Mouse (Mus musculus) inflammation-experienced regulatory T-cells, adult 16 weeks (primary cell): ENCODE data around the gene A630073D07Rik. TPM values are rescaled to one million over a fixed set of nuclear protein-coding genes. Genes with fewer than 3 reads are reported as not detected.

Source experiments
- polyA plus RNA-seq: library from polyadenylated mRNA; unstranded; fragments of 100-300 nt; shearing (Covaris generic); gene quantifications from one replicate; pipeline ENCODE4 v1.2.1, GENCODE M21; 2017

A630073D07Rik gene
- not detected for polyA plus RNA-seq

DNA sequence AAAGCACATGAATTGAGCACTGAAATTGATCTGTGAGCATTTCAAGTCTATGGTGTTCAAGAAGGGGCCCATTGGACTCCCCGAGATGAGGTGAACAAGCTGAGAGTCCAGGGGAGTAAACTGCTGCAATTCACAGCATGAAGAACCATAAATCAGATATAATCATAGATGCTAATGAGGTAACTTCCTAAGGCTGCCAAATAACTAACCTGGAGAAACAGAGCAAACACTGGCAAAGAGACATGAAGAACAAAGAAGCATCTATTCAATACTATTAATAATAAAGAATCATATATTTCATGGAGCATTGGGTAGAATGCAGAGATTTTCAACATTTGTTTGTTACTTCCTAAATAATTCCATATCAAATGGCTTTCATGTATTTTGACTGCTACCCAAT, at the start of gene A630073D07Rik:
TSS of gene A630073D07Rik (minus strand) at position 101 of the 400 bp plus-strand sequence.

GRCm38 (mm10) chr6:132700907-132701306, 49.6 kb upstream of the A630073D07Rik start, which contains the start of gene Tas2r121:
Gene Tas2r121 (minus strand): TSS chr6:132701007.

GRCm38 (mm10) chr6:132656653-132657052, 5.3 kb upstream of the A630073D07Rik start, which contains the start of gene Tas2r120:
Gene Tas2r120 (plus strand): TSS chr6:132656953.

GRCm38 (mm10) chr6:132595613-132596012, 55.7 kb downstream of the A630073D07Rik start, which contains the start of gene Prp2:
Gene Prp2 (plus strand): TSS chr6:132595913.

Other genes starting within 250 kb of the A630073D07Rik start
- not detected for gene Prh1, start 81.7 kb downstream of the A630073D07Rik start, polyA plus RNA-seq
- gene Prp2, start 55.6 kb downstream of the A630073D07Rik start, polyA plus RNA-seq: not detected
- gene Tas2r120, start 5.4 kb upstream of the A630073D07Rik start, polyA plus RNA-seq: not detected
- gene Tas2r121, start 49.5 kb upstream of the A630073D07Rik start, polyA plus RNA-seq: not detected
- not detected for gene Tas2r122, start 60.4 kb upstream of the A630073D07Rik start, polyA plus RNA-seq
- not detected for gene Tas2r115, start 86.5 kb upstream of the A630073D07Rik start, polyA plus RNA-seq
- gene Tas2r124, start 103.2 kb upstream of the A630073D07Rik start, polyA plus RNA-seq: not detected
- not detected for gene Tas2r102, start 110.6 kb upstream of the A630073D07Rik start, polyA plus RNA-seq
- gene Tas2r136, start 126.6 kb upstream of the A630073D07Rik start, polyA plus RNA-seq: not detected
- not detected for gene Tas2r117, start 151.3 kb upstream of the A630073D07Rik start, polyA plus RNA-seq
- gene Tas2r123, start 195.6 kb upstream of the A630073D07Rik start, polyA plus RNA-seq: not detected
- gene Tas2r116, start 203.9 kb upstream of the A630073D07Rik start, polyA plus RNA-seq: not detected
- not detected for gene Tas2r110, start 216.5 kb upstream of the A630073D07Rik start, polyA plus RNA-seq
- gene Tas2r113, start 241.5 kb upstream of the A630073D07Rik start, polyA plus RNA-seq: not detected